Mouse (Mus musculus) CH12.LX (cell line): ENCODE measurements around the gene Neurl1a. TPM values are rescaled to one million over a fixed set of nuclear protein-coding genes. Genes with fewer than 3 reads are reported as not detected.

Experiments used
- DNase-seq: peaks from one replicate; pipeline ENCODE4 v3.0.0-alpha.2; 2013; ENCODE audit errors: extremely low read depth
- H3K27ac ChIP-seq: 2 replicates; pipeline ENCODE4 v1.5.1; 2012; ENCODE audit warnings: low read depth, mild to moderate bottlenecking, control low read depth, moderate library complexity; ENCODE audit not compliant: insufficient read depth
- H3K27me3 ChIP-seq: replicated peaks from 2 replicates; pipeline ENCODE3; 2012; ENCODE audit warnings: inconsistent platforms
- H3K36me3 ChIP-seq, 2 experiments: replicated peaks in 1 of 2; 2 replicates each; pipeline versions ENCODE3 to v1.6.1; 2012; ENCODE audit warnings: inconsistent platforms in 1 of 2, low read length in 1 of 2, mild to moderate bottlenecking in 1 of 2, mixed read lengths in 1 of 2, moderate library complexity in 1 of 2; ENCODE audit not compliant: control insufficient read depth in 1 of 2, insufficient read depth in 1 of 2
- H3K4me1 ChIP-seq, 2 experiments: 2 replicates each; pipeline ENCODE4 v1.6.1; 2012; ENCODE audit warnings: inconsistent platforms in 1 of 2, moderate library complexity in 1 of 2; ENCODE audit not compliant: insufficient read depth in 2 of 2, control insufficient read depth in 1 of 2
- H3K4me2 ChIP-seq: 2 replicates; pipeline ENCODE4 v1.6.1; 2012; ENCODE audit warnings: low read depth, mild to moderate bottlenecking, control low read depth; ENCODE audit not compliant: poor library complexity, insufficient read depth, severe bottlenecking
- H3K4me3 ChIP-seq, 3 experiments: fragments of 150-350 bp in 1 of 3; sonication (generic) in 1 of 3; replicated peaks in 1 of 3; 2 replicates each; pipeline versions ENCODE3 to v1.5.1; 2011 to 2012; ENCODE audit warnings: low read depth in 2 of 3, low read length in 2 of 3, mild to moderate bottlenecking in 2 of 3, moderate library complexity in 2 of 3, control low read depth in 1 of 3, improper control_type of control experiment in 1 of 3, inconsistent platforms in 1 of 3, mixed read lengths in 1 of 3; ENCODE audit not compliant: poor library complexity in 1 of 3
- H3K79me2 ChIP-seq: replicated peaks from 2 replicates; pipeline ENCODE4 v1.6.1; 2012; ENCODE audit warnings: mild to moderate bottlenecking, moderate library complexity; ENCODE audit not compliant: control insufficient read depth, poor library complexity, insufficient read depth, severe bottlenecking; ENCODE audit errors: extremely low read depth
- H3K9ac ChIP-seq: 2 replicates; pipeline ENCODE4 v1.6.1; 2012; ENCODE audit warnings: low read depth, mild to moderate bottlenecking, control low read depth, moderate library complexity; ENCODE audit not compliant: insufficient read depth
- H3K9me3 ChIP-seq: replicated peaks from 2 replicates; pipeline ENCODE3; 2012; ENCODE audit warnings: low read length, inconsistent platforms, mixed read lengths
- BHLHE40 ChIP-seq: IDR thresholded peaks from 2 replicates; pipeline ENCODE4 v1.6.1; 2011; ENCODE audit warnings: mild to moderate bottlenecking, low read depth, low read length, improper control_type of control experiment
- CHD1 ChIP-seq: IDR thresholded peaks from 2 replicates; pipeline ENCODE4 v1.6.1; 2012; ENCODE audit warnings: low read depth, low read length, improper control_type of control experiment, inconsistent platforms
- CHD2 ChIP-seq: IDR thresholded peaks from 2 replicates; pipeline ENCODE4 v1.6.1; 2011; ENCODE audit warnings: low read length, improper control_type of control experiment
- ELF1 ChIP-seq: IDR thresholded peaks from 2 replicates; pipeline ENCODE4 v1.6.1; 2014; ENCODE audit warnings: low read depth, mild to moderate bottlenecking, inconsistent platforms, low read length, improper control_type of control experiment
- EP300 ChIP-seq: IDR thresholded peaks from 2 replicates; pipeline ENCODE4 v1.6.1; 2011; ENCODE audit warnings: low read length, improper control_type of control experiment
- ETS1 ChIP-seq: conservative IDR thresholded peaks from 2 replicates; pipeline ENCODE4 v1.6.1; 2012; ENCODE audit warnings: low read depth, mild to moderate bottlenecking, inconsistent platforms, low read length, improper control_type of control experiment, moderate library complexity
- GABPA ChIP-seq: IDR thresholded peaks from 2 replicates; pipeline ENCODE4 v1.6.1; 2012; ENCODE audit warnings: low read depth, low read length, improper control_type of control experiment, inconsistent platforms; ENCODE audit not compliant: insufficient replicate concordance
- HCFC1 ChIP-seq: IDR thresholded peaks from 2 replicates; pipeline ENCODE4 v1.6.1; 2012; ENCODE audit warnings: low read depth, mild to moderate bottlenecking, inconsistent platforms, low read length, improper control_type of control experiment
- JUND ChIP-seq: conservative IDR thresholded peaks from 2 replicates; pipeline ENCODE4 v1.6.1; 2011; ENCODE audit warnings: low read depth, low read length, improper control_type of control experiment
- KAT2A ChIP-seq: IDR thresholded peaks from 2 replicates; pipeline ENCODE4 v1.6.1; 2012; ENCODE audit warnings: low read length, improper control_type of control experiment, inconsistent platforms; ENCODE audit not compliant: insufficient replicate concordance
- MAFK ChIP-seq: IDR thresholded peaks from 2 replicates; pipeline ENCODE4 v1.6.1; 2011; ENCODE audit warnings: low read length, improper control_type of control experiment; ENCODE audit not compliant: insufficient replicate concordance
- MAZ ChIP-seq: IDR thresholded peaks from 2 replicates; pipeline ENCODE4 v1.6.1; 2012; ENCODE audit warnings: low read depth, mild to moderate bottlenecking, inconsistent platforms, low read length, improper control_type of control experiment, moderate library complexity
- MXI1 ChIP-seq: IDR thresholded peaks from 2 replicates; pipeline ENCODE4 v1.6.1; 2011; ENCODE audit warnings: mild to moderate bottlenecking, low read depth, low read length, improper control_type of control experiment
- MYC ChIP-seq: IDR thresholded peaks from 2 replicates; pipeline ENCODE4 v1.6.1; 2011; ENCODE audit warnings: low read depth, mild to moderate bottlenecking, improper control_type of control experiment, low read length
- NELFE ChIP-seq: IDR thresholded peaks from 2 replicates; pipeline ENCODE4 v1.6.1; 2011; ENCODE audit warnings: low read depth, low read length, improper control_type of control experiment
- NRF1 ChIP-seq: IDR thresholded peaks from 2 replicates; pipeline ENCODE4 v1.6.1; 2014; ENCODE audit warnings: low read depth, mild to moderate bottlenecking, inconsistent platforms, low read length, improper control_type of control experiment, moderate library complexity
- PAX5 ChIP-seq: IDR thresholded peaks from 2 replicates; pipeline ENCODE4 v1.6.1; 2012; ENCODE audit warnings: low read length, inconsistent platforms, mixed read lengths
- POLR2A ChIP-seq: IDR thresholded peaks from 2 replicates; pipeline ENCODE4 v1.6.1; 2011; ENCODE audit warnings: low read depth, mild to moderate bottlenecking, improper control_type of control experiment, low read length
- POLR2AphosphoS2 ChIP-seq: IDR thresholded peaks from 2 replicates; pipeline ENCODE4 v1.6.1; 2011; ENCODE audit warnings: low read depth, low read length, improper control_type of control experiment
- RAD21 ChIP-seq: IDR thresholded peaks from 2 replicates; pipeline ENCODE4 v1.6.1; 2011; ENCODE audit warnings: low read depth, mild to moderate bottlenecking, low read length, improper control_type of control experiment, moderate library complexity
- TBP ChIP-seq: conservative IDR thresholded peaks from 2 replicates; pipeline ENCODE4 v1.6.1; 2011; ENCODE audit warnings: low read depth, low read length, improper control_type of control experiment
- TCF12 ChIP-seq: IDR thresholded peaks from 2 replicates; pipeline ENCODE4 v1.6.1; 2014; ENCODE audit warnings: low read depth, mild to moderate bottlenecking, inconsistent platforms, low read length, improper control_type of control experiment
- UBTF ChIP-seq: IDR thresholded peaks from 2 replicates; pipeline ENCODE4 v1.6.1; 2012; ENCODE audit warnings: low read depth, mild to moderate bottlenecking, inconsistent platforms, low read length, improper control_type of control experiment, moderate library complexity
- USF1 ChIP-seq: IDR thresholded peaks from 2 replicates; pipeline ENCODE4 v1.6.1; 2014; ENCODE audit warnings: low read depth, mild to moderate bottlenecking, inconsistent platforms, low read length, improper control_type of control experiment
- USF2 ChIP-seq: conservative IDR thresholded peaks from 2 replicates; pipeline ENCODE4 v1.6.1; 2011; ENCODE audit warnings: low read depth, low read length, improper control_type of control experiment
- ZMIZ1 ChIP-seq: IDR thresholded peaks from 2 replicates; pipeline ENCODE4 v1.6.1; 2012; ENCODE audit warnings: low read depth, mild to moderate bottlenecking, inconsistent platforms, low read length, improper control_type of control experiment
- ZNF384 ChIP-seq: IDR thresholded peaks from 2 replicates; pipeline ENCODE4 v1.6.1; 2012; ENCODE audit warnings: low read depth, low read length, improper control_type of control experiment, inconsistent platforms
- dilution Hi-C: fragments of 300-500 bp; cut with MboI; formaldehyde crosslinking; loops from 2 replicates; pipeline ENCODE4 v1.14.3; 2020; ENCODE audit warnings: low sequenced_read_pairs; ENCODE audit not compliant: extremely low pct_unique_long_range_greater_than_20kb, extremely low pct_ligation_motif_present
- in situ Hi-C: fragments of 300-500 bp; cut with MboI; formaldehyde crosslinking; loops from 3 replicates; pipeline ENCODE4 v1.14.3; 2019; ENCODE audit warnings: low sequenced_read_pairs, low pct_ligation_motif_present, low pct_unique_long_range_greater_than_20kb, mixed read lengths
- polyA plus RNA-seq: library from polyadenylated mRNA; unstranded; fragments of >175 nt; gene quantifications from 2 replicates; pipeline ENCODE4 v1.2.1, GENCODE M21; 2012; ENCODE audit warnings: low read depth; ENCODE audit not compliant: insufficient read length
- total RNA-seq, 2 experiments: library from RNA; depleted of rRNA; stranded (reverse); fragments of 300-350 nt in 1 of 2; fragments of >200 nt in 1 of 2; gene quantifications; 2 replicates each; pipeline ENCODE4 v1.2.3; 2012 to 2014

The Neurl1a gene
- total and polyA plus RNA-seq, 3 experiments: 0.05 to 0.13 TPM; not detected in 1

DNA sequence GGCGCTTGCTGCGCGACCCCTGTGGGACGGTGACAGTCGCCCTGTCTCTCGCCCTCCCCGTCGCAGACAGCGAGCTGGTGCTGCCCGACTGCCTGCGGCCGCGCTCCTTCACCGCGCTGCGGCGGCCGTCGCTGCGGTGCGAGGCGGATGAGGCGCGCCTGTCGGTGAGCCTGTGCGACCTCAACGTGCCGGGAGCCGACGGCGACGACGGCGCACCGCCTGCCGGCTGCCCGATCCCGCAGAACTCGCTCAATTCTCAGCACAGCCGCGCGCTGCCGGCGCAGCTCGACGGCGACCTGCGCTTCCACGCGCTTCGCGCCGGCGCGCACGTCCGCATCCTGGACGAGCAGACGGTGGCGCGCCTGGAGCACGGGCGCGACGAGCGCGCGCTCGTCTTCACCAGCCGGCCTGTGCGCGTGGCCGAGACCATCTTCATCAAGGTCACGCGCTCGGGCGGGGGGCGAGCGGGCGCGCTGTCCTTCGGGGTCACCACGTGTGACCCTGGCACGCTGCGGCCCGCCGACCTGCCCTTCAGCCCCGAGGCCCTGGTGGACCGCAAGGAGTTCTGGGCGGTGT is 74.5 kb downstream of the Neurl1a start:
- Histone ChIP-seq H3K4me1 (no peaks in the 10 kb centered on the region), H3K27me3 (peaks cover 2% of the 10 kb centered on the region), H3K4me3 (no peak overlapping the region), H3K4me2 (no peak overlapping the region), H3K27ac (no peak overlapping the region), H3K36me3 (no peaks in the 10 kb centered on the region), H3K9me3 (peaks cover 28% of the 10 kb centered on the region), H3K79me2 (no peaks in the 10 kb centered on the region), H3K9ac (no peak overlapping the region)
- in situ Hi-C loops: no loop called here
- DNase-seq: no peak
- TF ChIP-seq ZNF384 (no peak), ZMIZ1 (no peak), MXI1 (no peak), USF1 (no peak), CHD2 (no peak), HCFC1 (no peak), MYC (no peak)
- dilution Hi-C loops: no loop called here

DNA sequence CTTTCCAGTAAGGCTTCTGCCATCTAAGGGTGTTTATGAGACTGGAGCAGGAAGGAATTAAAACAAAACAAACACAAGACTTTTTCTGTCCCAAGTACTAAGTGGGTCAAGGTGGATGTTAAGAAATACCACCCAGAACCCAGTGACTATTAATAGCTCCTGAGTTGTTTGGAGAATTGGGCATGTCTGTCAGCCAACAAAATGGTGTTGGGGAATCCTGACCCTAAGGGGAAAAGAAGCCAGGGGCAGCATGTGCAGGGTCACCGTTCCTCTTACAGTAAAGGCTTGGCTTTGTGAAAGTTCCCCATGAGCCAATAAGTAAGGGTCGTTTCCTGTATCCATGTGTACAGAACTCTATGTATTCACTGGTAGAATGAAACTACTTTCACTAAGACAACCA is 76.4 kb downstream of the Neurl1a start:
- in situ Hi-C loops (no loop called here), dilution Hi-C loops (no loop called here)
- Histone ChIP-seq H3K27me3 (no peaks in the 10 kb centered on the region), H3K9ac (no peak overlapping the region), H3K4me1 (no peaks in the 10 kb centered on the region), H3K4me2 (no peak overlapping the region), H3K79me2 (no peaks in the 10 kb centered on the region), H3K9me3 (peaks cover 28% of the 10 kb centered on the region), H3K36me3 (no peaks in the 10 kb centered on the region), H3K4me3 (no peak overlapping the region), H3K27ac (no peak overlapping the region)
- no peak for DNase-seq
- TF ChIP-seq RAD21: no peak
- TF ChIP-seq ETS1: no peak
- no peak for TF ChIP-seq JUND
- TF ChIP-seq UBTF: no peak
- TF ChIP-seq TBP: no peak
- no peak for TF ChIP-seq GABPA
- no peak for TF ChIP-seq ZNF384
- TF ChIP-seq MAFK: no peak

DNA sequence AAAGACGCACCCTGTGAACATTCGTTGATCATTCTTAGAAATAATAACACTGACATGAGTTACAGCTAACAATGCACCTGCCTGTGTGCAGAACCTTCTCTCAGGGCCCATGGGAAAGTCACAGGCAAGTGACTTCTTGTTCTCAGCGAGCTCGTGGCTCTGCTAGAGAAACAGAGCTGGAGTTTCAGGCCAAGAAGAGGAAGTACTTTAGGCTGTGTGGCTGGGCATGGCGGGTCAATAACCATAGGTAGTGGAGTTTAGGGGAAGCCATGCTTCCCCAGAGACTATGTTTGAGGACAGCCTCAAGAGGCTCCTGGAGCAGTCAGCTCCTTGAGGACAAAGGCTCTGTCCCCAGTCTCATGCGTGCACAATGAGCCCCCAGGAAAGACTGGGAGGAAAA is 77.3 kb downstream of the Neurl1a start:
- no peak for DNase-seq
- Histone ChIP-seq H3K27me3 (no peaks in the 10 kb centered on the region), H3K27ac (no peak overlapping the region), H3K79me2 (no peaks in the 10 kb centered on the region), H3K4me1 (no peaks in the 10 kb centered on the region), H3K9me3 (peaks cover 28% of the 10 kb centered on the region), H3K36me3 (no peaks in the 10 kb centered on the region), H3K4me2 (no peak overlapping the region), H3K4me3 (no peak overlapping the region), H3K9ac (no peak overlapping the region)
- dilution Hi-C loops (no loop called here), in situ Hi-C loops (no loop called here)
- TF ChIP-seq MAZ: no peak
- TF ChIP-seq MXI1: no peak
- no peak for TF ChIP-seq POLR2A
- TF ChIP-seq KAT2A: no peak
- no peak for TF ChIP-seq TCF12
- TF ChIP-seq NELFE: no peak
- no peak for TF ChIP-seq GABPA
- no peak for TF ChIP-seq BHLHE40
- no peak for TF ChIP-seq MAFK
- no peak for TF ChIP-seq JUND
- TF ChIP-seq EP300: no peak
- TF ChIP-seq PAX5: no peak
- TF ChIP-seq POLR2AphosphoS2: no peak
- no peak for TF ChIP-seq ELF1
- TF ChIP-seq USF2: no peak
- no peak for TF ChIP-seq CHD1
- no peak for TF ChIP-seq NRF1
